13 mouse cellular contexts compared by ENCODE assay signal in the genomic region with DNA sequence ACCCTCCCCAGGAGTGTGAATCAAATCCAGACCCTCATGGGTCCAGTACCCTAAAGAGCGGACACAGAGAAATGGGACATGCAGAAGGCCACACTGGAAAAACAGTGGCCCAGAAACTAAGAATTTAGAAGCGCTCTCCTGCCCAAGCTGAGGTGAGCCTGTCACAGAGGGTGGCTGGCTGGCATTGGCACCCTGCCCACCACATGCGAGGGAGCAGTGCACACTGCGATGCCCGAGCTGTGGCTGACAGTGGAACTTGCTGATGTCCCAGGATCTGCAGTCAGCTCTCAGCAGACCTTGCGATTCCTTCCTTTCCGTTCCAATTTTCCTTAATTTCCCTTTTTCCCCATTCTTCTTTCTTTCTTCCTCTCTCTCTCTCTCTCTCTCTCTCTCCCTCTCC. TPM values are rescaled to one million over a fixed set of nuclear protein-coding genes. Genes with fewer than 3 reads are reported as not detected.
DNase-seq lines count a peak whose midpoint lies in the region; ATAC-seq lines count a peak whose summit lies in the region.
"Had no signal": no experiment of that assay in that cellular context is flagged by ENCODE, and none has a peak within 500 bp of the region (broad histone marks: within the 10 kb centered on the region; RNA-seq: fewer than 3 reads in every experiment).

No protein-coding gene starts in this region.

- no peaks in the 10 kb centered on the region for H3K27me3 ChIP-seq in limb, embryonic 10.5 days (ENCODE audit: low read depth, poor library complexity, severe bottlenecking)
- H3K27me3 ChIP-seq: CH12.LX; heart, embryonic 15.5 days; limb, embryonic 13.5 days; lung, embryonic 15.5 days had no signal

- H3K4me3 ChIP-seq in limb, embryonic 10.5 days = no peak overlapping the region
- H3K4me3 ChIP-seq: heart, embryonic 15.5 days; limb, embryonic 13.5 days; lung, embryonic 15.5 days had no signal

- no peak for ATAC-seq in activated CD4-positive, CD25-positive, alpha-beta regulatory T cell, adult 4 months

- DNase-seq in heart, postnatal 10 days = peak; percentile 24 to 25
- DNase-seq in heart, postnatal 36 days = no peak
- peak; percentile 42 for DNase-seq in right cerebral cortex, postnatal 14 days
- DNase-seq in right cerebral cortex, postnatal 10 days (ENCODE audit: low spot score in 2 of 2) = no peak
- DNase-seq in cerebellum, adult 9-10 months = peak; percentile 66
- DNase-seq in limb, embryonic 10.5 days (ENCODE audit: low spot score) = no peak
- DNase-seq: kidney, adult 18-20 months; thymus, postnatal 36 days had no signal

- H3K27ac ChIP-seq in limb, embryonic 10.5 days = no peak overlapping the region
- H3K27ac ChIP-seq: heart, embryonic 15.5 days; limb, embryonic 13.5 days; lung, embryonic 15.5 days had no signal

- H3K9me3 ChIP-seq in limb, embryonic 10.5 days (replicated peaks) = no peaks in the 10 kb centered on the region
- H3K9me3 ChIP-seq: heart, embryonic 15.5 days; limb, embryonic 13.5 days; lung, embryonic 15.5 days had no signal

- WGBS in limb, embryonic 10.5 days = 94% methylated on average over 7 of the region's 7 CpGs

- H3K36me3 ChIP-seq in limb, embryonic 10.5 days = peaks cover 19% of the 10 kb centered on the region

- no peaks in the 10 kb centered on the region for H3K4me1 ChIP-seq in limb, embryonic 10.5 days
- H3K4me1 ChIP-seq: heart, embryonic 15.5 days; limb, embryonic 13.5 days; lung, embryonic 15.5 days had no signal

- intact Hi-C loops in heart, postnatal 10 days (cut with DNase I) = no loop called here
- intact Hi-C loops in heart, postnatal 36 days (cut with DNase I) = no loop called here

RNA-seq across cellular contexts. Expression of gene Cse1l, which starts 20.8 kb away (rescaled TPM):
- total RNA-seq in heart, postnatal 10 days (2021) = 10 to 100 TPM; 48.0 to 53.0 TPM
- 10 to 100 TPM; 39.8 to 41.1 TPM for total RNA-seq in heart, postnatal 36 days (2021)
- polyA plus RNA-seq in limb, embryonic 10.5 days (2016; fragmentation: Nextera tagmentation; extraction: Ambion mirVana) = 211 and 223 TPM in 2 replicates
- polyA plus RNA-seq in activated CD4-positive, CD25-positive, alpha-beta regulatory T cell, adult 4 months (2017; shearing (Covaris generic)) = 10 to 100 TPM; 59.7 to 65.0 TPM

Comparison
In these comparisons a context has a peak if more than half of its experiments do, and no peak if none do; other contexts are left out.
1. DNase-seq: peak in heart, postnatal 10 days (2 of 2), right cerebral cortex, postnatal 14 days (single experiment) and cerebellum, adult 9-10 months (single experiment); none in heart, postnatal 36 days (0 of 2), right cerebral cortex, postnatal 10 days (0 of 2) and limb, embryonic 10.5 days (single experiment).